Mouse (Mus musculus): ENCODE measurements at regions not wholly inside any gene's neighbourhood (a gene's known extent, or its start where the extent isn't known, plus 50 kb on each side); places are given as distances from the start of the nearest gene placed in this dataset.

DNA sequence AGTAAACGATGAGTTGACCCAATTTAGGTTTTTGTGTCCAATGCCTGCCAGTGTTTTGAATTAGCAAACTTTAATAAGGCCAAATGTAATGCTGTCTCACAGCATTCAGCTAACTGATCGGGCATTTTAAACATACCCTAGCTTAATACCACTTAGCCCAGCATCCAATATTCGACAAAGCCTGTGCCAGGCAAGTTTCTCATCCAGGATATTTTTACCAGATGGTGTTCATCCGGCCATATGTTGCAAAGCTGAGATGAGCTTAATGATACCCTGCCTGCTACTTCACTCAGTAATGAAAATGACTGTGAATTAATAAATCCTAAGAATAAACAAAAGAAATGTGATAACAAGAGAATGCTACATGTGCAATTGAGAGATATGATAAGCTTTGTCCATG is 116.8 kb downstream of the Tpm3-rs7 start:
- Histone ChIP-seq H3K4me3 (no peak overlapping the region), H3K9me3 (no peaks in the 10 kb centered on the region), H3K27me3 (no peaks in the 10 kb centered on the region), H3K4me2 (no peak overlapping the region), H3K9ac (no peak overlapping the region), H3K36me3 (no peaks in the 10 kb centered on the region), H3K27ac (no peak overlapping the region), H3K4me1 (replicated peaks) (no peaks in the 10 kb centered on the region)
- 74% methylated on average over 4 of the region's 4 CpGs for WGBS
- no peak for ATAC-seq (ENCODE audit: low FRiP score)

DNA sequence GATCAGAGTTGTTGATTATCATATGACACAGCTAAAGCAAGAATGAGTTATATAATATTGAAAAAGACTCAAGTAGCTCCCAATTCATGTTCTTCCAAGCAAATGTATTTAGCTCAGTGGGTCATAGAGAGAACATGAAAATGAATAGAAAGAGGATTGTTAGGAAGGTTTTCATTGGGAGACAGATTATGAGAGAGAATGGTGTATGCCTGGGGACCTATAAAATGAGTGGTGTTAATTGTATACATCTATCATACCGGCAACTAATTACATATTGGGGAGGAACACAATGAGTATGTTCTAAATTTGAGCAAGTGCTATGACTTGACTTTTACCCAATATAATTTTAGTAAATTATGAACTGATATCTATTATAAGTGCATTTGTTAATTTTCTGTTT is 127.9 kb downstream of the Tpm3-rs7 start:
- H3K27ac ChIP-seq: no peak overlapping the region
- no peaks in the 10 kb centered on the region for H3K4me1 ChIP-seq (replicated peaks)
- 82% methylated on average over 1 of the region's 1 CpGs for WGBS
- no peaks in the 10 kb centered on the region for H3K36me3 ChIP-seq
- H3K27me3 ChIP-seq: no peaks in the 10 kb centered on the region
- no peak for ATAC-seq (ENCODE audit: low FRiP score)
- no peak overlapping the region for H3K4me3 ChIP-seq
- no peak overlapping the region for H3K9ac ChIP-seq
- H3K9me3 ChIP-seq: no peaks in the 10 kb centered on the region
- H3K4me2 ChIP-seq: no peak overlapping the region

DNA sequence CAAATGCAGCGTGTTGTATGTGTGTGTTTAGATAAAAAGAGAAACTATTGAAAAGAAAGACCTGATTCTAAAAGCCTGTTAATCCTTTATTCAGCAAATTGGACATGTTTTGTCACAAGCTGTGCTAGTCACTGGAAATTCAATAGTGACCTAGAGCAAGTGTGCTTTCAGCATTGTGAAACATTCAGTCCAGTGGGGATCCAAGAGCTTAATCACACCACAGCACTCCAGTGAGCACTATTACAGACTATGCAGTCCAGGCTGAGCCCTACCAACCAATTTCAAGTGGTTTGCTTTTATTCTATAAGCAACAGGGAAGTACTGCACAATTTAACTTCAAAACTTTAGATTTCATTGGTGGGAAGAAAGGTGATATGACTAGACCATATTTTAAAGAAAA is 140.5 kb downstream of the Tpm3-rs7 start:
- Histone ChIP-seq H3K36me3 (no peaks in the 10 kb centered on the region), H3K27ac (no peak overlapping the region), H3K4me1 (replicated peaks) (no peaks in the 10 kb centered on the region), H3K4me3 (no peak overlapping the region), H3K27me3 (no peaks in the 10 kb centered on the region), H3K4me2 (no peak overlapping the region), H3K9me3 (no peaks in the 10 kb centered on the region), H3K9ac (no peak overlapping the region)
- 87% methylated on average over 1 of the region's 1 CpGs for WGBS
- no peak for ATAC-seq (ENCODE audit: low FRiP score)

DNA sequence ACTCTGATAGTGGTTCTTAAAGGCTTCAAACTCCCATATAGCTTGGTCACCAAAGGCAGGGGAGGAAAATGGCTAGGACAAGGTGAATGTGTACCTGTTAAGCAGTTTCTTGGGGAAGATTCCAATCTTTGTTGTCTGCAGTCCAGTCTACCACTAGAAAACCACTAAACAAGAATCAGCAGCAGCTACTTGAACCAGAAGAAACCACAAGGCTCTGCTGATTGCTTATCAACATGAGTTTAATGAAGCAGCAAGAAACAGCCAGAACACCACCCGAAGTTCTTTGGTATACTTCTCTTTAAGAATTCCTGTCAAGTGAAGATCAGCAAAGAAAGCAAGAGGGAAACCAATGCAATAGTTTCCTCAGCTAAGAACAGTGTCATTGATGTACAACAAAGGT is 143.1 kb downstream of the Tpm3-rs7 start:
- H3K27ac ChIP-seq: no peak overlapping the region
- H3K9ac ChIP-seq: no peak overlapping the region
- no peak for ATAC-seq (ENCODE audit: low FRiP score)
- 76% methylated on average over 1 of the region's 1 CpGs for WGBS
- H3K9me3 ChIP-seq: no peaks in the 10 kb centered on the region
- no peak overlapping the region for H3K4me3 ChIP-seq
- H3K4me2 ChIP-seq: no peak overlapping the region
- no peaks in the 10 kb centered on the region for H3K27me3 ChIP-seq
- no peaks in the 10 kb centered on the region for H3K36me3 ChIP-seq
- H3K4me1 ChIP-seq (replicated peaks): no peaks in the 10 kb centered on the region

DNA sequence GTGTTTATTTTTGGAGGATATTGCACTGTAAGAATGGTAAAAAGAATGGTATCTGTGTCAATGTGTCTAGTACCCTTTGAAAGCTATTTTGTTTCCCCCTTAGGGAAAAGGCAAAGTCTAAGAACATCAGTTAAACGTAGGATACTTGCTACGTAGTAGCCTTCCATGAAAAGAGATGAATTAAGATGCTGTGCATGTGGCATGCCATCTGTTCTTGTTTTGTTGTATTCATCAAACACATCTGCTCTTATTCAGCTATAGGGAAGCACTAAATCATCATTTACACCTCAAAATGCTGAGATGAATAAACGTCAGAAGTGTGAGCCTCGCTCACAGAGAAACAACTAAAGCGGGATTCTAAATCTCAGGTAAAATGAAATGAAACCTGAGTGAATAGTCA is 154.7 kb downstream of the Tpm3-rs7 start:
- WGBS: 45% methylated on average over 5 of the region's 5 CpGs
- no peak overlapping the region for H3K4me2 ChIP-seq
- no peak overlapping the region for H3K27ac ChIP-seq
- H3K36me3 ChIP-seq: no peaks in the 10 kb centered on the region
- H3K27me3 ChIP-seq: no peaks in the 10 kb centered on the region
- no peaks in the 10 kb centered on the region for H3K4me1 ChIP-seq (replicated peaks)
- no peak overlapping the region for H3K9ac ChIP-seq
- H3K9me3 ChIP-seq: no peaks in the 10 kb centered on the region
- H3K4me3 ChIP-seq: no peak overlapping the region
- ATAC-seq (ENCODE audit: low FRiP score): peak; percentile 61; the same call in 1 of the 2 replicates

DNA sequence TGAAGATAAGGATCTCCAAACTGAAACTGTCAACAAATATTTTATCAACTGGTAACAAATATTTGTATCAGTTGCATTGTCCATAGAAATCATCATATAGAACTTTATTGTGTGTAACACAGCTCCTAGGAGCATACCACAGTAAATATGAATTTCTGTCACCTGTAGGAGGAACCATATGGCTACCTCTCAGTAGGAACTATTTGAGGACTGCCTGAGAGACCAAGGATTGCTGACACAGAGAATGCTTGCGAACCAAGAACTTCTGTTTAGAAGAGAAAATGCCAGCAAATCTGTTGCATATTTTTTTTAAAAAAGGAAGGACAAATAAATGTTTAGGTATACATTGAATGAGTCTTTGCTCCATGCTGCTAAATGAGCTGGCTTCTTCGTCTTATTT is 155.6 kb downstream of the Tpm3-rs7 start:
- Histone ChIP-seq H3K4me1 (replicated peaks) (no peaks in the 10 kb centered on the region), H3K4me2 (no peak overlapping the region), H3K9me3 (no peaks in the 10 kb centered on the region), H3K27me3 (no peaks in the 10 kb centered on the region), H3K9ac (no peak overlapping the region), H3K27ac (no peak overlapping the region), H3K36me3 (no peaks in the 10 kb centered on the region), H3K4me3 (no peak overlapping the region)
- WGBS: 87% methylated on average over 2 of the region's 2 CpGs
- ATAC-seq (ENCODE audit: low FRiP score): no peak

DNA sequence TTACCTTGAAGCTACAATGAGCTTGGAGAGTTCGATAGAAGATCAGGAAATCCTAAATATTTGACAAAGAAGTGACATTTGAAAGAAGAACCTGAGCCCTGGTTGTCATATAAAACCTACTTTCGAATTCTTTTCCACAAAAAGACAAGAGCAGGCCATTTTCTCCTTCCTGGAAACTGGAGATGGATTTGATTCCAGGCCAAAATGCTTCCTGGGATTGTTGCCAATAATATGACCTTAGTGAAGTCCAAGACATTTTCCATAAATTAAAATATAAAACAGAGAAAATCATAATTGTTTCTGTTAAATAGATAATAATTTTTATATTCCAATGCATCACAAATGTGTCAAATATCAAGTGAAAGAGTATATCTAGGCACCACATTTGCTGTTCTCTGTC is 172.2 kb downstream of the Tpm3-rs7 start:
- WGBS: 83% methylated on average over 2 of the region's 2 CpGs
- H3K9me3 ChIP-seq: no peaks in the 10 kb centered on the region

DNA sequence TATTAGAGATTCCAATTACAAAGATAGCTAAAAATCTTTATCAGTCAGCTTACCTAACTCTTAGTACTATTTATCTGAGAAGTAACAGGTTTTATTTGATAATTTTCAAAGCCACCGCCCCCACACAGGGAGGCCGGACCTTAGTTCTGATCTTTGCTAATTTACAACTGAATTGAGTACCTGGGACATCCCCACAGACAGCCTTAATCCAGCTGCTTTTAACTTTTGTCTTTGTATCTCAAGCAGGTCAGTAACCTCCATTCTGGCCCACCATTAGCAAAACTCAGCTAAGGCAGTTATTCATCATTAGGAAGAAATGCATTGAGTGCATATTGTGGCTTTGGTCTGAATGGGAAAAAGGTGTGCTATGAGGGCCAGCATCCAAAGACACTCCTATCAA is 189.4 kb downstream of the Tpm3-rs7 start:
- no peaks in the 10 kb centered on the region for H3K4me1 ChIP-seq (replicated peaks)
- no peak overlapping the region for H3K4me2 ChIP-seq
- no peak overlapping the region for H3K9ac ChIP-seq
- H3K36me3 ChIP-seq: no peaks in the 10 kb centered on the region
- no peak overlapping the region for H3K27ac ChIP-seq
- no peaks in the 10 kb centered on the region for H3K27me3 ChIP-seq
- 91% methylated on average over 2 of the region's 2 CpGs for WGBS
- no peak for ATAC-seq (ENCODE audit: low FRiP score)
- H3K9me3 ChIP-seq: no peaks in the 10 kb centered on the region
- no peak overlapping the region for H3K4me3 ChIP-seq

More for the DNA sequence above, 172.2 kb downstream of the Tpm3-rs7 start:
- ATAC-seq (ENCODE audit: low FRiP score): no peak
- no peak overlapping the region for H3K27ac ChIP-seq
- no peak overlapping the region for H3K4me3 ChIP-seq
- H3K4me1 ChIP-seq (replicated peaks): no peaks in the 10 kb centered on the region
- no peaks in the 10 kb centered on the region for H3K27me3 ChIP-seq
- no peak overlapping the region for H3K4me2 ChIP-seq
- H3K36me3 ChIP-seq: no peaks in the 10 kb centered on the region
- H3K9ac ChIP-seq: no peak overlapping the region
